Mouse (Mus musculus) midbrain, embryonic 15.5 days (tissue): ENCODE results near the gene Pecam1. TPM values are rescaled to one million over a fixed set of nuclear protein-coding genes. Genes with fewer than 3 reads are reported as not detected.
"Not testable (repeated sequence)": the region's sequence is repeated elsewhere in the genome, so short reads cannot be mapped to it uniquely, and the experiment has no call there.

Source experiments
- ATAC-seq: fragments of 200-750 bp; cut with Nextera tagmentation; replicated peaks from 2 replicates; pipeline ENCODE4 v1.8.0; 2017; ENCODE audit warnings: moderate TSS enrichment
- H3K27ac ChIP-seq: fragments of 300-500 bp; sonication (generic); 2 replicates; pipeline ENCODE4 v1.5.1; 2015; ENCODE audit warnings: mild to moderate bottlenecking, inconsistent platforms
- H3K27me3 ChIP-seq: fragments of 300-500 bp; sonication (generic); replicated peaks from 2 replicates; pipeline ENCODE4 v1.6.1; 2015; ENCODE audit warnings: inconsistent platforms
- H3K36me3 ChIP-seq: fragments of 300-500 bp; sonication (generic); replicated peaks from 2 replicates; pipeline ENCODE4 v1.6.1; 2015; ENCODE audit warnings: inconsistent platforms
- H3K4me1 ChIP-seq: fragments of 300-500 bp; sonication (generic); 2 replicates; pipeline ENCODE4 v1.6.1; 2015; ENCODE audit warnings: inconsistent platforms
- H3K4me2 ChIP-seq: fragments of 300-500 bp; sonication (generic); 2 replicates; pipeline ENCODE4 v1.6.1; 2015; ENCODE audit warnings: inconsistent platforms, mild to moderate bottlenecking, moderate library complexity
- H3K4me3 ChIP-seq: fragments of 300-500 bp; sonication (generic); 2 replicates; pipeline ENCODE4 v1.5.1; 2015; ENCODE audit warnings: mild to moderate bottlenecking, inconsistent platforms
- H3K9ac ChIP-seq: fragments of 300-500 bp; sonication (generic); 2 replicates; pipeline ENCODE4 v1.6.1; 2015; ENCODE audit warnings: mild to moderate bottlenecking, inconsistent platforms
- H3K9me3 ChIP-seq: fragments of 300-500 bp; sonication (generic); 2 replicates; pipeline ENCODE4 v1.6.1; 2016; ENCODE audit warnings: inconsistent platforms
- WGBS: fragments of 180-500 bp; shearing (Covaris S2); methylation state at CpG from one replicate; pipeline ENCODE4 v1.1.7; 2015; ENCODE audit warnings: mixed read lengths; 5-methylcytosine and 5-hydroxymethylcytosine counted together
- polyA plus RNA-seq: library from polyadenylated mRNA; unstranded; fragments of >200 nt; fragmentation: Nextera tagmentation; extraction: Ambion mirVana; gene quantifications from 2 replicates; pipeline ENCODE4 v1.2.1, GENCODE M21; 2015

Pecam1 gene
- 15.1 and 17.5 TPM in 2 replicates for polyA plus RNA-seq

DNA sequence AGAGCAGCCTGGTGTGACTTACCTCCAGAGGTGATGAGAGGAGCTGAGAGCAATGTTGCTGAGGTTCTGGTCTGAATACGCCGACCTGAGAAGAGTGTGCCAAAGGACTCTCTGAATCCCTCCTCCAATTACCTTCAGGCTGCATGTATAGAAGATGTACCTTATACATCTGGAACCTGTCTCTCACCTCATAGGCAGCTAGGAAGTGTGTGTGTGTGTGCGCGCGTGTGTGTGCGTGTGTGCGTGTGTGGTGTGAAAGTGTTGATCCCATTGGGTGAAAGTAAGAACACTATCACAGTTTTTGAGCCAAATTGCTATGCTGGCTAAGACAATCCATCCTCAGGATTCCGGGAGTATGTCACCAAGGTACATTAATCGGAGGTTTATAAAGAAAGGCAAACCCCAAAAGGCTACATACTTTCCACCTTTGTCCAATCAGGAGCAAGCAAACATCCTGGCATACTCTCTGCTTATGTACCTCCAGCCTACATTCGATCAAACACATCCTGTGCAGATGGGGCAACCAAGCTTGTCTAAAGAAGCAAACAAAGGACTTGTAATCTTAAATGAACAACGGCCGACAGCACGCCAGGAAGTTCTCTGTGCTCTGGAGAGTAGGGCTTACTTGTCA is at the start of gene Pecam1:
Gene Pecam1 (minus strand): TSS at position 508 of the 631 bp plus-strand sequence.
- H3K9ac ChIP-seq, result no peak within 1 kb of the TSS
- no peak within 1 kb of the TSS for H3K27ac ChIP-seq
- no peaks in the 10 kb centered on the region for H3K36me3 ChIP-seq
- H3K4me1 ChIP-seq, result no peaks in the 10 kb centered on the region
- no peak within 1 kb of the TSS for H3K4me2 ChIP-seq
- H3K9me3 ChIP-seq, result no peaks in the 10 kb centered on the region
- no peak within 1 kb of the TSS for H3K4me3 ChIP-seq
- WGBS, result 80% methylated on average over 13 of the region's 13 CpGs
- no peak for ATAC-seq
- no peaks in the 10 kb centered on the region for H3K27me3 ChIP-seq

DNA sequence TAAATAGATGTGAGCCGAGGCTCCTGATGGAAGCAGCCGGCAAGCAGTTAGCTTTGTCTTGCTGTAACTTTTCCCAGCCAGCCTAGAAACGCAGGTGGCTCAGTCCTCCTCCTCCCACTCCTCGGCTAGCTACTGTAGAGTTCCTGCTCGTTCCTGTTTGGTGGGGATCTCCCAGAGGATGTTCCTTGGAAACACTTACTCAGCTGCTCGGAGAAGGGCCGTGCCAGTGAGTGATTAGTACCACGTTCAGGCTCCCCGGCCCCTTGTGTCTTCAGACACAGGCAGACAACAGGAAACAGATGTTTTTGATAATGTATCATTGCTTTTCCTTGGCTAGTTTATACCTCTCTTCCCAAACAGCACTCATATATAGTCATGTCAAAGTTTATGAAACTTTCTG is 45.3 kb upstream of the Pecam1 start:
- Histone ChIP-seq H3K9me3 (no peaks in the 10 kb centered on the region), H3K4me1 (peaks cover under 1% of the 10 kb centered on the region), H3K36me3 (peaks cover 55% of the 10 kb centered on the region), H3K4me3 (no peak overlapping the region), H3K27me3 (no peaks in the 10 kb centered on the region), H3K27ac (no peak overlapping the region), H3K9ac (no peak overlapping the region), H3K4me2 (no peak overlapping the region)
- no peak for ATAC-seq
- 81% methylated on average over 9 of the region's 9 CpGs for WGBS

DNA sequence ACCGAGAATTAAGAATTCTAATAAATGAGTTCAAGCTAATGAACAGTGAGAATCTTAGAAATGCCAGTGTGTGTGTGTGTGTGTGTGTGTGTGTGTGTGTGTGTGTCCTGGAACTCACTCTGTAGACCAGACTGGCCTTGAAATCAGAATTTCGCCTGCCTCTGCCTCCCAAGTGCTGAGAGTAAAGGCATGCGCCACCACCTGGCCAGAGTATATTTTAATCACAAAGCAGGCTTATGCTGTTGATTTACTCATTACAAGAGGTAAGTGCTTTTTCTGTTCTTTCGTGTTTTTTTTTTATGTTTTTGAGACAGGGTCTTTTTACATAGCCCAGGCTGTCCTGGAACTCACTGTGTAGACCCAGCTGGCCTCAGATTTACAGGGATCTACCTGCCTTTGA is 43.4 kb upstream of the Pecam1 start:
- WGBS, result 72% methylated on average over 4 of the region's 4 CpGs
- Histone ChIP-seq H3K9ac (no peak overlapping the region), H3K27me3 (no peaks in the 10 kb centered on the region), H3K4me2 (no peak overlapping the region), H3K9me3 (no peaks in the 10 kb centered on the region), H3K4me1 (peaks cover 11% of the 10 kb centered on the region), H3K27ac (no peak overlapping the region), H3K36me3 (peaks cover 41% of the 10 kb centered on the region), H3K4me3 (no peak overlapping the region)
- no peak for ATAC-seq

DNA sequence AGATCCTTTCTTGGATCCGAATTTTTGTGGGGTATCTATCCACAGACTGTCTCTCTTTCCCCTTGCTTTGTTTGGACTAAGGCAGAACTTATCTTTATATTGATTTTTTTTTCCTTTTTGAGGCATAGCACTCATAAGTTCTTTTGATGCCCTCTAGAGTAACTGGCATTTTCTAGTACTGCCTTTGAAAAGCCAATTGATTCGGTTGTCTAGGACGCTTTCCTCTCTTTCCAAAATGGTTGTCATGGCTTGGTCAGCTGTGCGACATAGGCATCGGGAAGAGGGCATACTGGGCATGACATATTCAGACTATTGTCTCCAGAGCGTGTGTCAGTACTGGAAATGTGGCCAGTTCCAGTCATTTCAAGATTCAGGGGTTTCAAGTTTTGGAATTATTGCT is 39.2 kb upstream of the Pecam1 start:
- H3K4me3 ChIP-seq, result peak overlapping the region; percentile 76
- H3K9ac ChIP-seq, result peak overlapping the region; percentile 85
- peaks cover 31% of the 10 kb centered on the region for H3K4me1 ChIP-seq
- peak overlapping the region; percentile 99 for H3K27ac ChIP-seq
- H3K4me2 ChIP-seq, result peak overlapping the region; percentile 72
- peaks cover 21% of the 10 kb centered on the region for H3K36me3 ChIP-seq
- 0% methylated on average over 6 of the region's 6 CpGs for WGBS
- ATAC-seq, result no peak
- H3K27me3 ChIP-seq, result no peaks in the 10 kb centered on the region
- H3K9me3 ChIP-seq, result no peaks in the 10 kb centered on the region

DNA sequence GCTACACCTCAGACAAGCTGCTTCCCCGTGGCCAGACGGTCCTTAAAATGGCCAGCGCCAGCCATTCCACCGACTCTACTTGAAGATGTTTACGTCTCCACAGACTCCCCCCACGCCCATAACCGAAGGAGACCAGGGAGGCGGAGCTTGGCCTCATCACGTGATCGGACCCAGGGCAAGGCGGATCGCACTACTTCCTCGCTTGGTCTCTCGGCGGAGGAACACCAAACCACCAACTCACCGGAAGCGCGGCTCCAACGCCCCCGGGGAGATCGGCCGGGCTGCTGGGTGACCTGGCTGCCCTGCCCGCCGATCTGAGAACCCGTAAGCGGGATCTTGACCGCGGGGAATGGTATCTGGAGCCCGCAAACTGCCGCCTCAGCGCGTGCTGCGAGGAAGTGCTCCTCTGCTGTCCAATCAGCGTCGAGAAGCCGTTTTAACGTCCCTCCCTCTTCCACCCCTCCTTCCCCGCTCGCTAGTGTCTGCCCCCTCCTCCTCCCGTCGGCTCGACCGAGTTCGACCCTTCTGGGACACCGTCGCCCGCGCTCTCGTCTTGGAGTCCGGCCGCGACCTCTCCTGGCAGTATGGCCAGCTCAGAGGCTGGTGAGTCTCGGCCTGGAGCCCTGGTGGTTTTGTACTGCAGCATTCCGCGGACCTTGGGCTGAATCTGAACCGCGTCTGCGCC is 38.5 kb upstream of the Pecam1 start, which contains the start of the genes Ddx5 and Cep95:
Gene Ddx5 (minus strand): TSS at position 411 of the 685 bp plus-strand sequence.
Gene Cep95 (plus strand): TSS at position 478 of the 685 bp plus-strand sequence.
- H3K36me3 ChIP-seq, result peaks cover 21% of the 10 kb centered on the region
- peak; percentile 96 for ATAC-seq
- H3K4me3 ChIP-seq, result peak within 1 kb of the TSS; percentile 76
- H3K9ac ChIP-seq, result peak within 1 kb of the TSS; percentile 98
- no peaks in the 10 kb centered on the region for H3K9me3 ChIP-seq
- peak within 1 kb of the TSS; percentile 99 for H3K27ac ChIP-seq
- no peaks in the 10 kb centered on the region for H3K27me3 ChIP-seq
- H3K4me1 ChIP-seq, result peaks cover 34% of the 10 kb centered on the region
- WGBS, result under 1% methylated on average over 58 of the region's 58 CpGs
- peak within 1 kb of the TSS; percentile 72 for H3K4me2 ChIP-seq

DNA sequence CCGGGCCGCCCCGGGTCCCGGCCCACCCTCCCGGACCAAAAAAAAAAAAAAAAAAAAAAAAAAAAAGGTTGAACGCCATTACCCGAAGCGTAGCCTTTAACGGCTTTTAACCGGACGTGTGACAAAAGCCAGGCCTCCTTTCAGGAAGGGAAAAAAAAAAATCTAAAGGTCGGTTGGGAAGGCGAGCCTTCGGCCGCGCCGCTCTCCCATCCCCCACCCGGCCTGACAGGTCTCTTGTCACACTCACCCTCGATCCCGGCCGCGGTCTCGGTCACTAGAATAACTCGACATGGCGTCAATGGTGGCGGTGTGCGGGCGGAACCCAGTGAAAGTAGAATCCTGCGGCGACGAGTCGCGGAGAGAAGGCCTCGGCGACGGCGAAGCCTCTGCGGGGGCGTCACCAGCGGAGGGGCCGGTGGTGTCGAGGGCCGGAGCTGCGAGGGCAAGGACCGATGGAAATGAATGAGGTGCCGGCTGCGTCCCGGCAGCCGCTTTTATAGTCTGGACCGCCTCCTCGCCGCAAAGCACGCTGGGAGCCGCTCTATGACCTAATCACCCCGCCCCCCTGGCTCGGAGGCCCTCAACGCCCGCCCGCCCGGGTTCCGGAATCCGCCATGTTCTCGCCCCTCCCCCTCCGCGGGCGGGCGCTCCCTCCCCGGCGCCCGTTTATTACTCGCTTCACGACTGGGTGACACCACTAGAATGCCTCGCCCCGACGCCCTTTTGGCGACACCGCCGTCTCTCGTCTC is 37.8 kb upstream of the Pecam1 start:
- Histone ChIP-seq H3K36me3 (peaks cover 26% of the 10 kb centered on the region), H3K4me1 (peaks cover 39% of the 10 kb centered on the region), H3K4me2 (peak overlapping the region; percentile 72), H3K9me3 (no peaks in the 10 kb centered on the region), H3K27ac (peak overlapping the region; percentile 99), H3K27me3 (no peaks in the 10 kb centered on the region), H3K4me3 (peak overlapping the region; percentile 76), H3K9ac (peak overlapping the region; percentile 98)
- peak; percentile 88 for ATAC-seq
- under 1% methylated on average over 76 of the region's 79 CpGs for WGBS

GRCm38 (mm10) chr11:106787131-106788025 is 37.0 kb upstream of the Pecam1 start:
- ATAC-seq, result 0 out of 2 replicates have a peak, but pooled peaks have one; percentile 1
- Histone ChIP-seq H3K27ac (peak overlapping the region; percentile 99), H3K9ac (peak overlapping the region; percentile 98), H3K4me2 (peak overlapping the region; percentile 64), H3K9me3 (no peaks in the 10 kb centered on the region), H3K4me3 (peak overlapping the region; percentile 76), H3K36me3 (peaks cover 31% of the 10 kb centered on the region), H3K4me1 (peaks cover 39% of the 10 kb centered on the region), H3K27me3 (no peaks in the 10 kb centered on the region)
- WGBS, result under 1% methylated on average over 65 of the region's 65 CpGs

DNA sequence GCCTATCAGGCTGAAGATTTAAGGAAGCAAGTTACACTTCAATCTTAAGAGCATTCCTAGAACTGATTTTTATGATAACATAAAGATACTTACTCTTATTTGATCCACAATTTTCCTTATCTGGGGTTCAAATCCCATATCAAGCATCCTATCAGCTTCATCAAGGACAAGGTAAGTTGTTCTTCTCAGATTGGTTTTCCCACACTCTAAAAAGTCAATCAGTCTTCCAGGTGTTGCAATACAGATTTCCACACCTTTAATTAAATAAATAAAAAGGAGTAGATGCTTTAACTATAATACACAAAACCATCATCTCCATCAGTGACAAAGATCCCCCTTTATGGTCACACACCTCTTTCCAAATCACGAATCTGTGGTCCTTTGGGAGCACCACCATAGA is 34.6 kb upstream of the Pecam1 start:
- peaks cover 38% of the 10 kb centered on the region for H3K36me3 ChIP-seq
- WGBS, result 80% methylated on average over 1 of the region's 1 CpGs
- ATAC-seq, result no peak
- H3K9ac ChIP-seq, result 0 out of 2 replicates have a peak overlapping the region, but pooled peaks have one; percentile 4
- H3K27me3 ChIP-seq, result no peaks in the 10 kb centered on the region
- H3K4me2 ChIP-seq, result peak overlapping the region; percentile 64
- peaks cover 38% of the 10 kb centered on the region for H3K4me1 ChIP-seq
- peak overlapping the region; percentile 76; the same call in 1 of the 2 replicates for H3K4me3 ChIP-seq
- no peaks in the 10 kb centered on the region for H3K9me3 ChIP-seq
- no peak overlapping the region for H3K27ac ChIP-seq

GRCm38 (mm10) chr11:106784476-106784875 is 34.0 kb upstream of the Pecam1 start:
- no peak overlapping the region for H3K9ac ChIP-seq
- 85% methylated on average over 2 of the region's 2 CpGs for WGBS
- H3K36me3 ChIP-seq, result peaks cover 38% of the 10 kb centered on the region
- no peak overlapping the region for H3K27ac ChIP-seq
- no peak overlapping the region for H3K4me3 ChIP-seq
- peaks cover 39% of the 10 kb centered on the region for H3K4me1 ChIP-seq
- no peak for ATAC-seq
- no peak overlapping the region for H3K4me2 ChIP-seq
- no peaks in the 10 kb centered on the region for H3K9me3 ChIP-seq
- no peaks in the 10 kb centered on the region for H3K27me3 ChIP-seq

- H3K27me3 ChIP-seq, result no peaks in the 10 kb centered on the region
- H3K4me1 ChIP-seq, result peaks cover 48% of the 10 kb centered on the region
- no peaks in the 10 kb centered on the region for H3K9me3 ChIP-seq
- WGBS, result 82% methylated on average over 9 of the region's 9 CpGs
- H3K27ac ChIP-seq, result no peak overlapping the region
- no peak overlapping the region for H3K9ac ChIP-seq
- H3K4me3 ChIP-seq, result no peak overlapping the region
- H3K36me3 ChIP-seq, result peaks cover 38% of the 10 kb centered on the region
- H3K4me2 ChIP-seq, result no peak overlapping the region
- no peak for ATAC-seq
These were observed 32.7 kb upstream of the Pecam1 start for GRCm38 (mm10) chr11:106782841-106783764.

DNA sequence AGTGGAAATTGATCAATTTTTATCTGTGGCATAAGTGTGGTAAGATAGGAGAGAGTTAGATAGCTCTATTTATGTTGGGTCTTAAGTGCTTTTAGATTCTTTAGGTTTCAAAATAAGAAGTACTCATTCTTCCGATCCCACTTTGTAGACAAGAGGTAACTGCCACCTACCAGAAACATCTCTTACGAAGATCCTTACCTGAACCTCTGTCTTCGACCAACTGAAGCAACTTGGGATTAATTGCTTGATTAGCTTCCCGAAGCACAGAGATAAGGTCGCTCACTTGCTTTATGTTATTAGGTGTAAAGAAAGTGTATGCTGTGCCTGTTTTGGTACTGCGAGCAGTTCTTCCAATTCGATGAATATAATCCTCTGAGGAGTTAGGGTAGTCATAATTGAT is 31.8 kb upstream of the Pecam1 start:
- 94% methylated on average over 7 of the region's 7 CpGs for WGBS
- H3K4me1 ChIP-seq, result peaks cover 56% of the 10 kb centered on the region
- not testable (repeated sequence) for H3K4me3 ChIP-seq, H3K4me2 ChIP-seq, H3K9me3 ChIP-seq, H3K9ac ChIP-seq, H3K27me3 ChIP-seq, ATAC-seq, H3K27ac ChIP-seq
- H3K36me3 ChIP-seq, result peaks cover 38% of the 10 kb centered on the region
